Mouse (Mus musculus): ENCODE measurements around the gene A930033H14Rik. TPM values are rescaled to one million over a fixed set of nuclear protein-coding genes. Genes with fewer than 3 reads are reported as not detected.

A930033H14Rik gene
- polyA plus RNA-seq, 1 experiment from 2014 or later, result 1.4 TPM

Other genes with a start within 250 kb of the A930033H14Rik start
- gene Rhobtb1, start 61.7 kb downstream of the A930033H14Rik start, polyA plus RNA-seq (2015; fragmentation: Nextera tagmentation; extraction: Ambion mirVana), result 16.4 and 18.8 TPM in 2 replicates
- gene Cdk1, start 139.8 kb upstream of the A930033H14Rik start, polyA plus RNA-seq (2015; fragmentation: Nextera tagmentation; extraction: Ambion mirVana), result 77.9 and 99.6 TPM in 2 replicates
- gene Ank3, start 185.7 kb upstream of the A930033H14Rik start, polyA plus RNA-seq (2015; fragmentation: Nextera tagmentation; extraction: Ambion mirVana), result 76.6 and 86.4 TPM in 2 replicates